Mouse (Mus musculus) cerebellum, adult 9-10 months (tissue): ENCODE data around the gene Anxa8.
A peak's percentile ranks its signal among the peaks of the same experiment; 100 is the strongest.

Experiments used
- DNase-seq: peaks from one replicate; pipeline ENCODE4 v3.0.0; 2022

Anxa8 gene

DNA sequence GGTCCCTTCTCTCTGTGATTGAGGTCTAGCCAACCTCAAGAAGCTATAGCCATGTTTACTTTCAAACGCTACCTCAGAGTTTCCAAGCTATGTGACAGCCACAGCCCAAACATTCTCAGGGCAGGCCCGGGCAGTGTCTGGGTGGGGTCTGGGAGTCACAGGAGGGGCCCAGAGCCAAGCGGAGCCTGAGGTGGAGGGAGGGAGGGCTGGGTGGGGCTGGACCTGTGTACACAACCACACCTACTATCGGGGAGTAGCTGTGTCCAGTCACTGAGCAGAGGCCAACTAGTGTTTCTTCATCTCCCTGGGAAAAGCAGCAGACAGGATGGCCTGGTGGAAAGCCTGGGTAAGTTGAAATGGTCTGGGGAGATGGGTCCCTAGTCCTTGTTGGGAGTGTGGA is at the start of gene Anxa8:
Gene Anxa8 (plus strand): TSS at position 251 of the 400 bp plus-strand sequence.
- no peak for DNase-seq

DNA sequence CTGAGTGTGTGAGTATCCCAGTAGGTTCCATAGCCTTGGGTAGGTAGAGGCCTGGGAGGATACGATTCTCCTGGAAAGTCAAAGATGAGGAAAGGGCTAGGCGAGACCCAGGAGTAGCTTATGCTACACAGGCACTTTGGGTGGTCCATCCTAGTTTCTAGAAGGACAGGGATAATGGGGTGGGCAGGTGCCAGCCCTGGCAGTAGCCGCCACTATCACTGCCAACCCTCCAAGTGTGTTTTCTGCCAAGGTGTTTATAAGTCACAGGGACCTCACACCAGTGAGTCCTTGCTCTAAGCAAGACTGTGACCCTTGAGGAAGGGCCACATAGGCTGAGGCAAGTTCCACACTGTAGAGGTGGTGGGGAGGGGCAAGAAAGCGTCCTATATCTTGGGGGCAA is 44.5 kb upstream of the Anxa8 start:
- DNase-seq = no peak

DNA sequence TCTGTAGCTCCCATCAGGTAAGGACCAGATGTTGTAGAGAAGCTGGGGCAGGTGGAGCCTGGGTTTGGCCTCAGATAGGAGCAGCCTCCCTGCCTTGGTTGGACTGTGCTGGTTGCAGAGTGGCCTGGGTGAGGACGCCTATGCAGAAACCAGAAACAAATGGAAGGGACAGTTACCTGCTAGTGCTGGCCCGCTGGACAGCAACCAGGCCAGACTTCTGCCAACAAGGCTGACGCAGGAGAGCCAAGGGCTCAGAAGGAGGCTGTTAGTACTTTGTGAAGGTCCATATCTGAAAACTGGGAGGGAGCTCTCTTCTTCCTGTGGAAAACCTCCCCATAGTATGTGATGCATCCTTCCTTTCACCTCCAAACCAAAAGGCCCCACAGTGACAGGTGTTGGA is 42.4 kb upstream of the Anxa8 start:
- DNase-seq = no peak

DNA sequence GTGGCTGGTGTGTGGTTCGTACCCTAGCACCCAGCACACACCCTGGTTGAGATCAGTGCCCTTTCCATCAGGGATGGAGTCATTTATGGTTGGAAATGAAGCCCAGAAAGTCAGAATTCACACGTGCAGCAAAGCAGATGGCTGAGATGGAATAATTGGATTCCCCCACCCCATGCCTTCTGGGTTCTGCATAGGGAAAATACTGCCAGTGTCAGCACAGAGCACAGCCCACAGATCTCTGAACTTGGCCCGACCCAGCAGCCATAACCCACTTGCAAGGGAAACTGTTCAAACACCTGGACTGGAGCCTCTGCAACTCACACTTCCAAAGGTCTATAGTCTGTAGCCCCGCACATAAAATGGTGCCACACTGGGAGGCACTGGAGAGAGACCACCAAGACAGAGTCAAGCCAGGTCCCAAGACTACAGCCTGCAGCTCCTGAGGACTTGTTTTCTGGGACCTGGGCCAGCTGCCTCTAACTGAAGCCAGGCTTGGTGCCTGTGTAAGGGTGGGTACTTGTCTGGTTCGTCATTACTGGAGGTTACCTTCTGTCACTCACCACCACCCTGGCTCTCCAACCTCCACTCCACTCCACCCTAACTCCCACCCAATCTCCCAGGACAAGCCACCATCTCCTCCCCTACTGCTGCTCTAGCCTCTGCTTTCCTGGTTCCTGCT is 35.5 kb upstream of the Anxa8 start:
- no peak for DNase-seq

DNA sequence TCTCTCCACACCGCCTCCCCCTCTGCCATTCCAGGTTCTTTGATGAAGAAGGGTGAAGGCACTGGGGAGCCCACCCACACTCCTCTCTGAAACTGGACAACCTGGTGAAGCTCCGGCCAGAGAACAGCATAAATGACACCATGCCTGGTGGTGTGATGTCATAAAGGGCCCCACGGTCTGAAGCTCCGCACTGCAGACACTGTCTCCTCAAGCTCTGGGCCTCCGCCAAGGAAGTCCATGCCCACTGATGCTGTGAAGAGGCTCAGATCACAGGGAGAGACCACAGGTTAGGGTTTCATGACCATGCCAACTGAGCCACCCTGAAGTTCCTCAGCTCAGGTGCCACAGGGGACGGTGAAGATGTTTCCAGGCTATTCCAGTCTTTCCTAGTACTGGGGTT is 33.3 kb upstream of the Anxa8 start, which contains the start of gene Antxrl:
Gene Antxrl (plus strand): TSS at position 192 of the 400 bp plus-strand sequence.
- DNase-seq = no peak

DNA sequence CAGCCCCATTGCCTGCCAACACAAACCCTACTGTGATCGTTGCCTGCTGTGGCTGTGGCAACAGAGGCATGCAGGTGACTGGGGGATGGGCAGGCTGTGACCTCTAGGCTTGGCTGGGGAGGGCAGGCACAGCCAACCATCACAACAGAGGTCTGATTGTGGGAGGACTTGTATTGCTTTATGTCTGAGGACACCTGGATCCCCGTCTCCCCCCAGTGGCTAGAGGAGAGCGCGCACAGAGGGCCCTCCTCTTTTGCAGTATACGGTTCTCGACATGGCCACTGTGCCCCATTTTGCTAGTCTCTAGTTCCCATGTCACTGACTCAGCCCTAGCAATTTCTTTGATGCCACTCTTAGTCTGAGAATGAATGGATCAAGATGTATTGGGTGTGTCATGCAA is 14.1 kb upstream of the Anxa8 start:
- DNase-seq = no peak

DNA sequence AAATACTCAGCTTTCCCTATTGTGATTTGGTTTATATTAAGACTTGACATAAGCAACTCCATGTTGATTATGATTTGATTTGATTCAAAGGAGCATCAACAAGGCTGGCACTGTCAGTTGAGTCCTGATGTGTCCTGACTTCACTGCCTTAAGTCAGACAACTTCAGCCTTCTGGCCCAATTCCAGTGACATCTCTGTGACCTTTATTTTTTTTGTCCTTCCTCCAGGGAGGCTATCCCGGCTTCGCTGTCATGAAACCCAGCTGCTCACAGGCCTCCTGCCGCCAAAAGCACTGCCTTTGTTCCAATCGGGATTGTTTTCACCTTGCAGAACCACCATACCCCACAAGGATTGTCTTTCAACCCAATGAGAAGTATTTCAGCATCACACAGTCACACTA is 10.4 kb upstream of the Anxa8 start:
- DNase-seq = no peak

DNA sequence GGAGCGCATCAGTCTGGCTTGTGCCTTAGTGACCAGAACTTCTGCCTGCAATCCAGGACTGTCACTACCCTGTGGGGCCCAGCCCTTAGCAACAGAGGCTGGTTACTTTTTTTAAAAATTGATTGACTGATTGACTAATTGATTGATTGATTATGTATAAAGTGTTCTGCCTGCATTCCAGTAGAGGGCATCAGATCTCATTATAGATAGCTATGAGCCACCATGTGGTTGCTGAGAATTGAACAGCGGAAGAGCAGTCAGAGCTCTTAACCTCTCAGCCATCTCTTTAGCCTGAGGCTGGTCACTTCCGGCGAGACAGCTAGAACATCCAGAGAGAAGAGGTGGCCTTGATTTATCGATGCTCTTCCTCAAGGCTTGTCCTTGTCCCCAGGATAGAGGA is 8.6 kb upstream of the Anxa8 start:
- no peak for DNase-seq

DNA sequence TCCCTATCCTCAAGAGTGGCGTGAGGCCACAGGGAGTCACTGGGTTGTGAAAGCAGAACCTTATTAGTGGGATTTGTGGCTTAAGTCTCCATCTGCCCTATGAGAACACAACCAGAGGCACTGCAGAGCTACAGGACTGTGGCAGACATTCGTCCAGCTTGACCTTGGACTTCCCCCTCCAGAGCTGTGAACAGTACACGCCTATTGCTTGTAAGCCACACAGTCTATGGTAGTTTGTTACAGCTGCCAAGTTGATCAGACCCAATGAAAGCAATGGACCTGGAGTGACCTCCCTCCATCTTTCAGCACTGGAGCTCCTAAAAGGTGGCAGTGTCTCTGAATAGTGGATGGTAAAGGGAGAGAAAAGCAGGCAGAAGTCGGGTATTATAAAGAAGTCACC is 7.5 kb upstream of the Anxa8 start:
- DNase-seq = no peak

DNA sequence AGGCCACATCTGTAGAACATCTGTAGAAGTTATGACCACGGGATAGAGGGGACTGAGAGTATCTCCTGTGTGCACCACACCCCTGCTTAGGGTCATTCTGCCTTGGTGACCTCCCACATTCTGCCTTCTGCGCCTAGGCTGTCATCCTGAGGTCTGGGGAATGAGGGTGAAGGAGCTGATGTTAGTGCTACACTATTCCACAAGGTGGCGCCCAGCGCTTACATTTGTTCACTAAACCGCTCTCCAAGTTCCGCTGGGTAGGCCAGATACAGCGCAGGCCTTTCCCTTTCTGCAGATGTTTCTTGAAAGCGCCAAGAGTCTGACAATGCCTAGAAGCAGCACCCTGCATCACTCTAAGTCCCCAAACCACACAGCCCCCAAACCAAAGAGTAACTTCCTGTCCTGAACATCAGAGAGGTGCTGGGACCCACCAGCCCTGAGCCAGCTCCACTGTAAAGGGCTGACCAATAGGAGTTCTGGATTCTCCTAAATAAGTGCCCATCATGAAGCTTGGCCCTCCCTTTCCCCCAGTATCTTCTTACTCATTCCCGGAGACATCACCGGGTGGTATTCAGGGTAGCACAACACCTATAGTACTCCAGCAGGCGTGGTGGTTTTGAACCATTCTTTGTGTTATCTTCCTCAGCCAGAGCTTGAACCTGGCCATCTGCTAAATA is 5.3 kb upstream of the Anxa8 start:
- DNase-seq = peak; percentile 67

DNA sequence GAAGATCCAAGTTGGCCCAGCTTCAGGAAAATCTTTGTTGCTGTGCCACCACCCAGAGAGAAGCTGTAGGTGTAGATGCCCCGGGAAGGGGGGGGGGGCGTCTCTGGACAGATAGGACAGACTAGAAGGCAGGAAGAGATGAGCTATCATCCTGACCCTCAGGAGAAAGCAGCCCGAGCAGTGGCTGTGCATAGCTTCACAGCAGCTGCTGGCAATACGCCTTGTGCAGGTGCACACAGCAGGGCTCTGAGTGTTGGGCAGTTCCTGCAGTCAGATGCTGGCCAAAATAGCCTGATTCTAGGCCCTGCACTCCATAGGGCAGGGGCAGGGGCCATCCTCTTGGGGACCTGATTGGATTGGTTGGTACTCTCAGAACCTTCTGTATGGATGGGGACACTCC is 1.0 kb downstream of the Anxa8 start:
- DNase-seq = peak; percentile 8

DNA sequence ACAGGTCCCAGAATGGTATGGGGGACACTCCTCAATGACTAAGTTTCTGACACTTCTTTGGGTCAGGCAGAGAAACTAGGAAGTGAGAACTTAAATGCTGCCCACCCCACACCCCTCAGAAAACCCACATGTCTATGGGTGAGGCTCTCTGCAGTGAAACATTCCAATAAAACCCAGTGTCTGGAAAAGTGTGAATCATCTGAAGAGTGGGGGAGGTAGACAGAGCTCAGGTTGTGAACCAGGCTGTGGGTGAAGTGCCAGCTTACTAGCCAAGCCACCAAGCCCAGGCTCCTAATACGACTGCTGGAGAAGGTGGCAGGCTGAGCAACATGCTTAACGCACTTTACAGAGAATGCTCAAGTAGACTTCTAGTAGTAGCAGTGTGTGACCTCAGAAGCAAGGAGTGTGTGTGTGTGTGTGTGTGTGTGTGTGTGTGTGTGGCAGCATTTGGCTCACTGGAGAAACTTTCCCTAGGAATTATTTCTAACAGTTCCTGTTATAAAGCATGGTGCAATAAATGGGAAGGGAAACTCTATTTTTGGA is 2.1 kb downstream of the Anxa8 start:
- no peak for DNase-seq

DNA sequence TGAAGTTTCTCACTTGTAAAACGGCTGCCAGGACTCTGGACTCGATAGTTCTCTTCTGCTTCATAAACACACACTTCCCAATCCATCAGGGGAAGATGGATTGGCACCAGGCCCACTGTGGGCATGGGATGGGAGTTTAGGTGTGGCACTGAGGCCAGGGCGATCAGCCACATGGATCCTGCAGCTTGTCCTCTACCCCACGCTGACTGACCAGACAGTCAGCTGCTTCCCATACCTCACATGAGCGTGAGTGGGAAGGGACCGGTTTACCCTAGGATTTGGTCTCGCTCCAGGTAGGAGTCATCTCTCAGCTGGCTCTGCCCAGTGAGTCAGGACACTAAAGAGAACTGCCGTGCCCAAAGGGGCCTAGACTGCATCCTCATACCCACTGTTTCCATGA is 4.0 kb downstream of the Anxa8 start:
- no peak for DNase-seq

DNA sequence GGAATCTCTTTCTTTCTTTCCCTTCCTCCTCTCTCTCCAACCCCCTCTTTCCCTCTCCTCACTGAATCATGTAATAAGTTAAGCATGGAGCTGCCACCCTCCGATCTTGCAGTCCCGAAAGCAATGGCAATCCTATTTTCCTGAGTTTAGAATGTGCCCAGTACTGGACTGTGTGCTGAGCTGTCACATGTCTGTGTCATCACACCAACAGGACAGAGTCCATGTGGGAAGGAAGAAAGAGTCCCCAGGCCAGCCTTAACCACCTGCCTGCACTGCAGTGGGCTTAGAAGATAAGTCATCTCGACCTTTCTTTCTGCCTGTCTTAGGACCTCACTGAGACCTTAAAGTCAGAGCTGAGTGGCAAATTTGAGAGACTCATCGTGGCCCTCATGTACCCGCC is 5.7 kb downstream of the Anxa8 start:
- DNase-seq = no peak

DNA sequence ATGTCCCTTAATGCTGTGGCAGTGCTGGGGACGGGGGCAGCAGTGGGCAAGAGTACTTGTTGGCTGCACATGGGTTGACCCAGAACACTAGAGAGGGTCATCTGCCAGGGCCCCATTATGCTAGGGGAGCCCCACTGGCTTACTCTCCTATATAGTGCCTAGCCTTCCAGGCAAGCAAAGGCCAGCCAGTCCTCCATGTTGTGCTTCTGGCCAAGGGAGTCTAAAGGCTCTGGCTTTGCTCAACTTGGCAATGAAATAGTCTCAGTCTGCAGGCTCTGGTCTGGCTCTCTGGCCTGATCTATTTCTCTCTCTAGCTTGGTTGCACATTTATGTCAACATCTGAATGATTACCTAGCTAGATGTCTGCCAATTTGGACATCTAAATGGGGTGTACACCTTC is 7.1 kb downstream of the Anxa8 start:
- DNase-seq = no peak

DNA sequence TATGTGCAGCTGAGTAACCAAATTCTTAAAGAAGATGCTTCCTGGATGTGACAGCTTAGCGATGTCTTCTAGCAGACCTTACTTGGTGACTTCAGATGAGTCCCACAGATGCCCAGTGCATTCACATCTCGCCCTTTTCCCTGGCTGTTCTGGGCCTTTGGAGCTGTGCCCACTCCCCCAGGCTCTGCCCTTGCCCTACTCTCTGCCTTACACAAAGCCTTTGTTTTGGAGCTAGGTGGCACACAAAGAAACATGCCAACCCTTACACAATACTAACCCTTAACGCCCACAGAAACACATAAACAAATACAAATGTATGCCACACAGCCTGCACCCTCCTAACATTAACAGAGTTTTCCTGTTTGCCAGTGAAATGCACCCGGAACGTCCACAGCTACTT is 10.4 kb downstream of the Anxa8 start:
- no peak for DNase-seq

DNA sequence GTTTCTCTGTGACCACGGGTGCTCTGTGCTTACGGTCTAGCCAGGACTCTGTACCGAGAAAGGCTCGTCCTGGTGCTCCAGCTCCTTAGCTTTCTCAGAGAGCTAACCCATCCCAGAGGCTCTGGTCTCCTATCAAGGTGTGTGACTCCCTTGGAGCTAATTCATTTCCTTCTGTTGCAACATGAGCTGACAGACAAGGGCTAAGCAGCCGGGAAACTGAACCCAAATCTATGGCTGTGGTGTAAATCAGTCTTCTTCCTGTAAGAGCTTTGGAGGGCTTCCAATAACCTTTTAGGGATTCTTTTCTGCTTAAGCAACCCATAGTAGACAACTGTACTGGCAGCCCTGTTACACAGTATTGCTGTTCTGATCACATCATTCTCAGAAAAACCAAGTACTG is 16.8 kb downstream of the Anxa8 start, which contains the start of gene A630023A22Rik:
Gene A630023A22Rik (minus strand): TSS at position 154 of the 400 bp plus-strand sequence.
- DNase-seq = no peak

DNA sequence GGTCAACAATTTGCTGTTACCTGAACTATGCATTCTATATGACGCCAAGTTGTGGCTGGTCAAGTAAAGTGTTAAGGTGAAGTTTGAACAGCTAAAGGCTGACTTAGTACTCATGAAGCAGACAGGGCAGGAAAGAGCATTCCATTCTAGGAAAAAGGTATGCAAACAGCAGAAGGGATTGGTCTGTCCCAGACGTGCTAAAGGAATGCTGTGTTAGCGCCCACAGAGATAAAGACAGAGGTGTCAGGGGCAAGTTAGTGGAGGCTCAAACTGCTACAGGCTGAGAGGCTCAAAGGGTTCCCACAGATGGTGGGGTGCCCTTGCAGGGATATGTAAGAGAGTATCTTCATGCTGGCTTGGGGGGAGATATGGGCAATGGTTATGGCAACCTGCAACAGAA is 18.1 kb downstream of the Anxa8 start:
- DNase-seq = no peak

DNA sequence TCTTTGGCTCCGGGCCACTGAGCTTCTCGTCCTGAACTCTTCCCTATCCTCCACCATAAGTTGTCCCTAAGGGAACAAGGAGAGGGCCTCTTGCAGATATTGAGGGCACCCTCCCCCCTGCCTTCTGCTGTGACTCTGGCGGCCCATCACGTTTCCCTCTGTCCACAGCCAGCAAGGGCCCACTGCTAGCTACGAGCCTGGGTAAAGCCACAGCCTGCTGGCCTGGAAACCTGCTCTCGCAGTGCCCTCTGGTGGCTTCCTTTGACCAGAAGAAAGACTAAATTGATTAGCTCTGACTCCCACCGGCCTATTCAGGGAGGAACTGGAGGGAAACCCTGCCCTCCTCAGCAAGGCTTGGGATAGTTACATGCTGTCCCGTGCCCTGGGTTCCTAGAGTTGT is 19.1 kb downstream of the Anxa8 start:
- peak; percentile 64 for DNase-seq

DNA sequence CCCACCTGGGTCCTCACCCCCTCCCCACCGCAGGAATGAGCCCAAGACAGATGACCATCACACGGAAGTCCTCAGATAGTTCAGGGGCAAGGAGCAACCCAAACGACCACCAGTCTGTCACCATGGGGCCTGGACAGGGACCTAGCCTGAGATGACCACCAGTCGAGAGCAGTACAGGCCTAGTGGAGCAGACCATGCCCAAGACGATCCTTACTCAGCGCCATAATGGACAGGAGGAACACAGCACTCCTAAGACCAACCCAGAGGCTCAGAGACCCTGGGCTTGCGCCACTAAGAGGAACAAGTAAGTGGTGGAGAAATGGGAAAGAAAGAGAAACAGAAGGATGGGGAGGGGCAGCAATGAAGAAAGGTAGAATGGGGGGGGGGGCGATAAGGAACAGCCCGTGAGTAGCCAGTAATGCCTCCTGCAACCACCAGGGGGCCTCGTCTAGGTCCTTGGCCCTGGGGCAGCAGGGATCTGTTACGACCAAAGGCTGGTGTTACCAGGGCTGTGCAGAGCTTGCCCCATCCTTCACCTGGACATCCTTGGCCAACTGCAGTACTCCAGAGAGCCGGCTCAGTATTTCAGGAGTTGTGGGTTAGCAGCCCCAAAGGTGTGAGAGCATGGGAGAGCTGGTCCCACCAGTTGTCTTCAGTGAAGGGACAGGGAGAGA is 20.7 kb downstream of the Anxa8 start:
- no peak for DNase-seq

DNA sequence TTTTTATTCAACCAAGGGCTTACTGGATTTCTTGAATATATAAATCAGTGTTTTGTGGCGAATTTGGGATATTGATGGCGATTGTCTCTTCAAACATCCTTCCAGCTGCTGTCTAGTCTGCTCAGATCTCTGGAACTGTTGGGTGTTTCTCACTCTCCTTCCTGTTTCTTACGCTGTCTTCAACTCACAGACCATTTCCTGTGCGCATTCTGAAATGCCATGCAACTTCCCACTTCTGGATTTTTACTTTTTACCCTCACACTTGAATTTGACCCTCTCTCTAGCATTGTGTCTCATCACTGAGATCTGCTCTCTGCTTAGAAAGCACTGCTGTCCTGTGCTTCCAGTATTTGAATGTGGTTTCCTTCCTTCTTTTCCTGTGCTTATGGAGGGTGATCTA is 21.8 kb downstream of the Anxa8 start:
- no peak for DNase-seq

DNA sequence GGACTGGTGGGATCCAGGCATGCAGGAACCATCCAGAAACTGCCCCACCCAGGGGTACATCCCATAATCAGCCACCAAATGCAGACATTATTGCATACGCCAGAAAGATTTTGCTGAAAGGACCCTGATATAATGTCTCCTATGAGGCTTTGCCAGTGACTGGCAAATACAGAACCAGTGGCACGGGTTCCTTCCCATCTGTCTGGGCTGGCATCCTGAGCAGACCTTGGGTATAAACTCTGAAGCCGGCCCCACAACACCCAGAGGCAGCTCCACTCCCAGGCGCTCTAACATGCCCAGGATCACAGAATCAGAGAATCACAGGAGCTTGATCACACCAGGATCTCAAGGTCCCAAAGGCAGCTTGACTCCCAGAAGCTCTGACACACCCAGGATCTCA is 28.5 kb downstream of the Anxa8 start:
- no peak for DNase-seq

DNA sequence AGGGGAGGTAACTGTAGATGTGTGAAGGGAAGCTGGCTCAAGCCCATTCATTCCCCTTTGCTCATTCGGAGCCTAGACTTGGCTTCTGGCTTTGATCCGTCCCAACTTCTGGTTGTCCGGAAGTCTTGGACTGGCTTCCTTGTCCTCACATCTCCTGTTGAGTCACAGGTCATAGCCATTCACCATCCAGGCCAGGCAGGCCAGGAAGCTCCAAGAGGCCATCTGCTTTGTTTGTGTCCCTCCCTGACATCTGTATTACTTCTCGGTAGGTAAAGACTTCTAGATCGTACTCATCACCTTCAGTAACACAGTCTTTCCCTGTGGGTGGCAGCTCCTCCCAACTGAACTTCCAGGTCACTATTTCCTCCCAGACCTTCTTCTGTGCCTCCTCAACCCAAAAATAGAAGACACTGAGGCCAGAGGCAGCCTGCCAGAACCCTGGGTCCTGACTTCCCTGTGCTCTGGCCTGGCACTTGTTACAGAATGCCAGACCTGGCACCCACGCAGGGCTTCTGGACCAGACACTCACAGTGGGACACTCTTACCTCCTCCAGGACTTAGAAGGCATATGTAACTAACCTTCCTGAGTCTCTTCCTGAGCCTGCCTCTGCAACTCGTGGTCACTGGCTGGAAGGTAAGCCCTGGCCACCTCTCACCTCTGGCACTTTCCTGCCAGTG is 33.4 kb downstream of the Anxa8 start:
- peak; percentile 85 for DNase-seq
